Mouse (Mus musculus) hindbrain, embryonic 12.5 days (tissue): ENCODE measurements at regions not wholly inside any gene's neighbourhood (a gene's known extent, or its start where the extent isn't known, plus 50 kb on each side); places are given as distances from the start of the nearest gene placed in this dataset.
A peak's percentile ranks its signal among the peaks of the same experiment; 100 is the strongest.

Source experiments
- ATAC-seq: fragments of 200-750 bp; cut with Nextera tagmentation; 2 replicates; pipeline ENCODE4 v1.8.0; 2017; ENCODE audit warnings: moderate TSS enrichment; ENCODE audit not compliant: low FRiP score
- H3K27ac ChIP-seq: fragments of 300-500 bp; sonication (generic); 2 replicates; pipeline ENCODE4 v1.5.1; 2016; ENCODE audit warnings: mild to moderate bottlenecking
- H3K27me3 ChIP-seq: fragments of 300-500 bp; sonication (generic); 2 replicates; pipeline ENCODE4 v1.6.1; 2016; ENCODE audit warnings: mild to moderate bottlenecking
- H3K36me3 ChIP-seq: fragments of 300-500 bp; sonication (generic); 2 replicates; pipeline ENCODE4 v1.6.1; 2016; ENCODE audit warnings: mild to moderate bottlenecking
- H3K4me1 ChIP-seq: fragments of 300-500 bp; sonication (generic); 2 replicates; pipeline ENCODE4 v1.6.1; 2016
- H3K4me2 ChIP-seq: fragments of 300-500 bp; sonication (generic); replicated peaks from 2 replicates; pipeline ENCODE4 v1.6.1; 2016; ENCODE audit warnings: mild to moderate bottlenecking
- H3K4me3 ChIP-seq: fragments of 300-500 bp; sonication (generic); 2 replicates; pipeline ENCODE4 v1.5.1; 2016; ENCODE audit warnings: mild to moderate bottlenecking
- H3K9ac ChIP-seq: fragments of 300-500 bp; sonication (generic); 2 replicates; pipeline ENCODE4 v1.6.1; 2016; ENCODE audit warnings: mild to moderate bottlenecking, moderate library complexity
- H3K9me3 ChIP-seq: fragments of 300-500 bp; sonication (generic); replicated peaks from 2 replicates; pipeline ENCODE4 v1.6.1; 2016; ENCODE audit warnings: mild to moderate bottlenecking
- WGBS: fragments of 180-500 bp; shearing (Covaris S2); methylation state at CpG from one replicate; pipeline ENCODE4 v1.1.7; 2016; 5-methylcytosine and 5-hydroxymethylcytosine counted together

DNA sequence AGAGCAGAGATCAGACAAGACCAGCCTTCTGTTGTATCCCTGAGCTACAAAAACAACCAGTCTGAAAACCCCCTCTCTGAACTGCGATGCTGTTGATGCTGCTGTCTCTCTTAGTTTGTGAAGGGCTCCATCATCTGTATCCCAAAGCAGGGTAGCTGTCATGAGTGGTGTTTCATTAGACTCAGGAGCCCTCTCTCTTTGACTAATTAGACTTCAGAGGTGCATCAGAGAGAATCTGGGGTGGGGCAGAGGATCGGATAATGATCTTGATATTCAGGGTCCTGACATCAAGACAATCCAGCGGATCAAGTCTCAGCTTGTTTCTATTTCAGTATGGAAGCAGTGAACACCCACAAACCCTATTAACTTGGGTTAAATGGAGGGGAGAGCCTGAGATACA, 70.6 kb upstream of the Slc24a4 start:
- H3K4me2 ChIP-seq: no peak overlapping the region
- peak overlapping the region; percentile 64 for H3K27ac ChIP-seq
- 40% methylated on average over 3 of the region's 3 CpGs for WGBS
- H3K9me3 ChIP-seq: no peaks in the 10 kb centered on the region
- peak; percentile 41 for ATAC-seq
- no peaks in the 10 kb centered on the region for H3K36me3 ChIP-seq
- H3K4me1 ChIP-seq: peaks cover 20% of the 10 kb centered on the region
- no peak overlapping the region for H3K9ac ChIP-seq
- no peak overlapping the region for H3K4me3 ChIP-seq
- H3K27me3 ChIP-seq: no peaks in the 10 kb centered on the region

DNA sequence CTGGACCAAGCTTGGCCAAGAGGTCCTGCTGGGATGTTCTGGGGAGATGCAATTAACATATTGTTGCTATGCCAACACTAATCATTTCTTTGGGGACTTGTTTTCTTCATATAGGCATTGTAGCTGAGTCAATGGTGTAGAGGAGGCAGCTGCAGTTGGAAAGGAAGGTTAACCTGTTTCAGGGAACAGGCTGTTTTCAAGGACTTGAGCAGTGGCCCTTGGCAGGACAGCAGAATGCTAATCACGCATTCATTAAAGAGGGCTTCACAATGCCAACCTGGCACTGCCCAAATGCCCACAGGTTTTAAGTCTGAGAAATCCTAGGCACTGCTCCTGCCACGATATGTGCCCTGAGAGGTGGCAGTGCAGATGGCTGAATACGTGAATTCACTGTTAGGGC, 70.1 kb upstream of the Slc24a4 start:
- H3K36me3 ChIP-seq: no peaks in the 10 kb centered on the region
- H3K27ac ChIP-seq: peak overlapping the region; percentile 64

GRCm38 (mm10) chr12:102061096-102061495, 67.4 kb upstream of the Slc24a4 start:
- no peak overlapping the region for H3K9ac ChIP-seq
- H3K9me3 ChIP-seq: no peaks in the 10 kb centered on the region
- H3K36me3 ChIP-seq: no peaks in the 10 kb centered on the region
- H3K4me2 ChIP-seq: no peak overlapping the region
- no peaks in the 10 kb centered on the region for H3K27me3 ChIP-seq
- H3K27ac ChIP-seq: no peak overlapping the region
- ATAC-seq: no peak
- H3K4me1 ChIP-seq: peaks cover 27% of the 10 kb centered on the region
- no peak overlapping the region for H3K4me3 ChIP-seq
- WGBS: 60% methylated on average over 5 of the region's 5 CpGs

More for the DNA sequence above, 70.1 kb upstream of the Slc24a4 start:
- no peak overlapping the region for H3K4me3 ChIP-seq
- no peak overlapping the region for H3K9ac ChIP-seq
- no peak overlapping the region for H3K4me2 ChIP-seq
- 49% methylated on average over 3 of the region's 3 CpGs for WGBS
- ATAC-seq: peak; percentile 66
- peaks cover 20% of the 10 kb centered on the region for H3K4me1 ChIP-seq
- no peaks in the 10 kb centered on the region for H3K27me3 ChIP-seq
- H3K9me3 ChIP-seq: no peaks in the 10 kb centered on the region

GRCm38 (mm10) chr12:102061657-102062614, 66.6 kb upstream of the Slc24a4 start:
- Histone ChIP-seq H3K9ac (no peak overlapping the region), H3K4me2 (no peak overlapping the region), H3K27me3 (no peaks in the 10 kb centered on the region), H3K27ac (no peak overlapping the region), H3K36me3 (no peaks in the 10 kb centered on the region), H3K9me3 (no peaks in the 10 kb centered on the region), H3K4me1 (peaks cover 27% of the 10 kb centered on the region), H3K4me3 (no peak overlapping the region)
- 68% methylated on average over 7 of the region's 7 CpGs for WGBS
- no peak for ATAC-seq

DNA sequence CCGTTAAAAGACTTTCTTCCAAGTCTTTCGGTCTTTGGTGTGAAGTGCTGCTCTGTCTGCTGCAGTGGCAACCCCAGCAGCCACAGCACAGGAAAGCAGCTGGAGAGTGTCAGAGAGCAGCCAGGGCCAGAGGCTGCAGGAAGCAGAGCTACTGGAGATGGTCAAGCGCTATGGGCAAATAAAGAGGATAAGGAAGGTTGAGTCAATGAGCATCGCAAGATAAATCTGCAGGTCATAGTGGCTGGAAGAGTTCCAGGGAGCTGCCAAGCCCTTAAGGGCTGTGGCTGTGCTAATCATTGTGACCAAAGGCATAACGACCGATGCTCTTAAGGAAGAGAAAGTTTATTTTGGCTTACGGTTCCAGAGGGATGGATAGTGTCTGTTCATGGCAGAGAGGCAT, 65.9 kb upstream of the Slc24a4 start:
- Histone ChIP-seq H3K36me3 (no peaks in the 10 kb centered on the region), H3K4me3 (no peak overlapping the region), H3K9me3 (no peaks in the 10 kb centered on the region), H3K27me3 (no peaks in the 10 kb centered on the region), H3K4me1 (peaks cover 27% of the 10 kb centered on the region), H3K27ac (no peak overlapping the region), H3K9ac (no peak overlapping the region), H3K4me2 (no peak overlapping the region)
- 81% methylated on average over 7 of the region's 7 CpGs for WGBS
- ATAC-seq: no peak

DNA sequence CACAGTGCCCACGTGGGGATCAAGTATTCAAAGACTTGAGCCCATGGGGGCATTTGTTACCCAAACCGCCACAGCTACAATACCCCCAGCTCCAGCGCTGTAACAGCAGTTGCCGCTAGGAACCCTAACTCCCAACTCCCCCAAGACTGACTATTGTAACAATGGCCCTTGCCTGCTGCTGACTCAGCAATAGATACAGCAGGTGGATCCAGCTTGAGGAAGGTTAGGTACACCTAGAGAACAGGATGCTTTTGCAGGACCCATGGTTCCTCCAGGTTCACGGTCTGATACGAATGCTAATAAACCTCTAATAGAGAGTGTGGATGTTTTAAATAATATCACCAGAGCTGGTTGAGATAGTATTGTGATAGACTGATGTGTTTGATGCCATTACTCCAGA, 65.3 kb upstream of the Slc24a4 start:
- H3K9ac ChIP-seq: no peak overlapping the region
- 85% methylated on average over 6 of the region's 6 CpGs for WGBS

GRCm38 (mm10) chr12:102064710-102065325, 63.7 kb upstream of the Slc24a4 start:
- ATAC-seq: peak; percentile 61
- Histone ChIP-seq H3K27ac (no peak overlapping the region), H3K36me3 (no peaks in the 10 kb centered on the region), H3K4me3 (no peak overlapping the region), H3K27me3 (no peaks in the 10 kb centered on the region), H3K4me1 (peaks cover 15% of the 10 kb centered on the region), H3K9ac (no peak overlapping the region), H3K9me3 (no peaks in the 10 kb centered on the region), H3K4me2 (no peak overlapping the region)
- WGBS: 45% methylated on average over 5 of the region's 5 CpGs

More for the DNA sequence above, 65.3 kb upstream of the Slc24a4 start:
- Histone ChIP-seq H3K36me3 (no peaks in the 10 kb centered on the region), H3K9me3 (no peaks in the 10 kb centered on the region), H3K4me3 (no peak overlapping the region), H3K4me2 (no peak overlapping the region), H3K27me3 (no peaks in the 10 kb centered on the region), H3K27ac (no peak overlapping the region), H3K4me1 (peaks cover 23% of the 10 kb centered on the region)
- no peak for ATAC-seq

- Histone ChIP-seq H3K9me3 (no peaks in the 10 kb centered on the region), H3K27ac (no peak overlapping the region), H3K4me2 (no peak overlapping the region), H3K36me3 (no peaks in the 10 kb centered on the region), H3K4me1 (peaks cover 11% of the 10 kb centered on the region), H3K27me3 (no peaks in the 10 kb centered on the region), H3K4me3 (no peak overlapping the region), H3K9ac (no peak overlapping the region)
- 90% methylated on average over 7 of the region's 7 CpGs for WGBS
- no peak for ATAC-seq
Observed at GRCm38 (mm10) chr12:102067685-102068084, 60.8 kb upstream of the Slc24a4 start.

GRCm38 (mm10) chr12:102069521-102070201, 58.9 kb upstream of the Slc24a4 start:
- Histone ChIP-seq H3K9me3 (no peaks in the 10 kb centered on the region), H3K9ac (no peak overlapping the region), H3K4me2 (no peak overlapping the region), H3K4me3 (no peak overlapping the region), H3K4me1 (peaks cover 8% of the 10 kb centered on the region), H3K27ac (no peak overlapping the region), H3K36me3 (no peaks in the 10 kb centered on the region), H3K27me3 (no peaks in the 10 kb centered on the region)
- ATAC-seq: no peak
- WGBS: 80% methylated on average over 10 of the region's 10 CpGs

DNA sequence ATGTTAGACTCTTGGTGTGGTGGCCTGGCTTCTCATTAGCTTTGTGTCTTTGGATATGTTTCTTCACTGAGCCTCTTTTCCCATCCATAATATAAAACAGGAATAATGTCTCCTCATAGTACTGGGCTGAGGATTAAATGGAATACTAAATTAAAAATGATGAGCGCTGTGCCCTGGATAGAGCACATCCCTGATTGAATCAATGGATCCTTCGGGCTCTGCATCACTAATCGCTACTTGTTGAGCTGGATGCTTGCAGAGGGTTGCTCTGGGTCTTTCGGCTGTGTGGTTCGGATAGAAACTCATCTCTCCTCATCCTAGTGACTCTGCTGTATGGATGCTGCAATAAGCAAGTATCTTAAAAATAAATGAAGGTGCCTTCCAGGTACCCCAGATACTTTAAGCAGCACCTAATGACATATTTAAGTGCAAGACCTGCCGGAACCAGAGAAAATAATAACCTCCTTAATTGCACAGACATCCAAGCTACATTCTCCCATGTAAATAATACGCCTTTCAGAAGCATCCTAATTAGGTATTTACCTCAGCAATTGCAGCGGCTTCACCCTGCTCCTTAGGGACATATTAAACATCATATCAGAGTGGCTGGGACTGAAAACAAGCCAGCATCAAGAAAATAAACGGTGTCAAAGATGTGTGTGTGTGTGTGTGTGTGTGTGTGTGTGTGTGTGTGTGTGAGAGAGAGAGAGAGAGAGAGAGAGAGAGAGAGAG, 56.5 kb upstream of the Slc24a4 start:
- Histone ChIP-seq H3K9ac (no peak overlapping the region), H3K36me3 (no peaks in the 10 kb centered on the region), H3K9me3 (no peaks in the 10 kb centered on the region), H3K27me3 (no peaks in the 10 kb centered on the region), H3K27ac (no peak overlapping the region), H3K4me3 (no peak overlapping the region), H3K4me1 (peaks cover 4% of the 10 kb centered on the region; the same call in 1 of the 2 replicates), H3K4me2 (no peak overlapping the region)
- ATAC-seq: no peak
- 81% methylated on average over 9 of the region's 9 CpGs for WGBS

DNA sequence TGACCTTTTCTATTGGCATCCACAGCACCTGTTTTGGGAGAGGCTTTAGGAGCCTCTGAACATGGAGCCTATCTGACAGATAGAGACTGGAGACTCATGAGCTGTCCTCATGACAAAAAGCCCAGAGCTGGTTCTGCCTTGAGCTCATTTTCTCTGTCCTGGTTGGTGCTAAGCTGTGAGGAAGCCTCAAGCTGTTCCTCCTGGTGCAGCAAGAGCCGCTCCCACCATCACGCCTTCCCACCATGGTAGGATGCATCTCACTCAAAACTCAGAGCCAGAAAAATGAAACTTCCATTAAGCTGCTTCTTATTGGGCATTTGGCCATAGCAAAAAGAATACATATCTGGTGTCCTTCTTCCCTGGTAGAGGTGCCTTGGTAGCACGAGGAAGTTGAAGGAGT, 55.0 kb upstream of the Slc24a4 start:
- Histone ChIP-seq H3K9me3 (no peaks in the 10 kb centered on the region), H3K27me3 (no peaks in the 10 kb centered on the region), H3K4me2 (no peak overlapping the region), H3K9ac (no peak overlapping the region), H3K36me3 (no peaks in the 10 kb centered on the region), H3K4me3 (no peak overlapping the region), H3K27ac (no peak overlapping the region), H3K4me1 (peaks cover 4% of the 10 kb centered on the region; the same call in 1 of the 2 replicates)
- 91% methylated on average over 3 of the region's 3 CpGs for WGBS
- ATAC-seq: no peak

DNA sequence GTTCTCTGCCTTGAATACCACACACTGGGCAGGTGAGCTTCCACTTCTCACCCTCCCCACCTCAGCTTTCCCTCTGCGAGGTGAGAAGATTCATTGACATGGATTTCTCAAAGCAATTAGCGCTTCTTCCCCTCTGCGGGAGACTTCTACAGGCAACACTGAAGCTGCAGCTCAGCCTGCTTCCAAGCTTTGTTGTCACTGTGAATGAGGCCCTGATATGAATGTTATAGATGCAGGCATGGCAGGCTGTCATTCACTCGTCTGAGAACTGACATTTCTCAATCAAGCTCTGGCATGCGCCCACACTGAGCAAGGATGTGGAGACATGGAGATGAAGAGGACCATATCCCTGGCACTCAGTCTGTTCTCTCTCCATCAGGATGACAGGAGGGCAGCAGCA, 52.2 kb upstream of the Slc24a4 start:
- ATAC-seq: no peak
- Histone ChIP-seq H3K27ac (no peak overlapping the region), H3K9ac (no peak overlapping the region), H3K9me3 (no peaks in the 10 kb centered on the region), H3K36me3 (no peaks in the 10 kb centered on the region), H3K27me3 (no peaks in the 10 kb centered on the region), H3K4me3 (no peak overlapping the region), H3K4me2 (no peak overlapping the region), H3K4me1 (peaks cover 4% of the 10 kb centered on the region; the same call in 1 of the 2 replicates)
- WGBS: 53% methylated on average over 5 of the region's 5 CpGs
